Mouse (Mus musculus): ENCODE data around the gene Mtus2.

DNA sequence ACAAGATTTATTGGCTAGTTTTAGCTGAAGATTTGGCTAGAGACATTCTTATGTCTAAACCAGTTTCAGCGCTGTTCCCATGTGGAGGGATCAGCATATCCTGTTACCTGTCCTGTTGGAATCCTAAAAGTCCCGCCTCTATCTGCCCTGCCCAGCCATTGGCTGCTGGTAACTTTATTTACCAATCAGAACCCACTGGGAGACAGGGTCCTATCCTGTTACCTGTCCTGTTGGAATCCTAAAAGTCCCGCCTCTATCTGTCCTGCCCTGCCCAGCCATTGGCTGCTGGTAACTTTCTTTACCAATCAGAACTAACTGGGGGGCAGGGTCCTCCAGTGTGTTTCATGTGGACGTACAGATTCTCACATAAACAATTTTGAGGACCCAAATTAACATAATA is 234.3 kb downstream of the Mtus2 start:
- TF ChIP-seq CTCF (IDR thresholded peaks at IDR 0.05; ENCODE audit: low read depth): no peak
- TF ChIP-seq EP300 (IDR thresholded peaks at IDR 0.05; ENCODE audit: low read depth): no peak

Data from liver, postnatal 0 days (tissue).